In genomic region chr2:167373266-167373665, GRCm38 (mm10) we compare ENCODE assay signal across 9 mouse cellular contexts. TPM values are rescaled to one million over a fixed set of nuclear protein-coding genes. Genes with fewer than 3 reads are reported as not detected.
DNase-seq lines count a peak whose midpoint lies in the region; ATAC-seq and TF ChIP-seq lines count a peak whose summit lies in the region.
"Had no signal": no experiment of that assay in that cellular context is flagged by ENCODE, and none has a peak within 500 bp of the region (broad histone marks: within the 10 kb centered on the region; RNA-seq: fewer than 3 reads in every experiment).

No protein-coding gene starts in this region.

- H3K4me2 ChIP-seq in heart, postnatal 0 days (ENCODE audit: low read depth, low read length): no peak overlapping the region
- H3K4me2 ChIP-seq: embryonic facial prominence, embryonic 13.5 days had no signal

- no peak overlapping the region for H3K4me3 ChIP-seq in heart, adult 2 months
- H3K4me3 ChIP-seq in heart, postnatal 0 days (ENCODE audit: low read depth, low read length): no peak overlapping the region
- H3K4me3 ChIP-seq: embryonic facial prominence, embryonic 13.5 days had no signal

- ATAC-seq in heart, postnatal 0 days (ENCODE audit: insufficient read depth, low read depth): peak; percentile 72

- no peaks in the 10 kb centered on the region for H3K27me3 ChIP-seq in heart, adult 2 months (ENCODE audit: control insufficient read depth, insufficient read depth, low read length)
- H3K27me3 ChIP-seq in heart, postnatal 0 days (ENCODE audit: control insufficient read depth, insufficient read depth, low read length): no peaks in the 10 kb centered on the region
- H3K27me3 ChIP-seq: embryonic facial prominence, embryonic 13.5 days had no signal

- peak; percentile 65 to 69 for DNase-seq in heart, adult 2 months
- DNase-seq in heart, adult 8-10 months (ENCODE audit: low spot score): no peak
- DNase-seq in 3T3-L1 (ENCODE audit: low read depth, low spot score): peak; percentile 90
- DNase-seq in cerebellum, adult 8-10 months: peak; percentile 92
- peak; percentile 74 for DNase-seq in heart, postnatal 0 days (ENCODE audit: low spot score)
- peak; percentile 17 to 47 for DNase-seq in right cerebral cortex, postnatal 36 days (ENCODE audit: low spot score in 2 of 2)
- no peak for DNase-seq in spleen, postnatal 4 days (ENCODE audit: low spot score in 2 of 2)
- no peak for DNase-seq in embryo, embryonic 9.5 days (ENCODE audit: extremely low spot score)

- H3K27ac ChIP-seq in heart, adult 2 months: peak overlapping the region; percentile 26
- peak overlapping the region; percentile 17 for H3K27ac ChIP-seq in heart, postnatal 0 days (ENCODE audit: low read depth)
- H3K27ac ChIP-seq: embryonic facial prominence, embryonic 13.5 days had no signal

- TF ChIP-seq POLR2A in heart, adult 2 months (IDR thresholded peaks at IDR 0.05; ENCODE audit: insufficient read depth, low read depth, low read length): no peak

- H3K36me3 ChIP-seq in heart, adult 2 months (ENCODE audit: control insufficient read depth, insufficient read depth, low read length): no peaks in the 10 kb centered on the region
- H3K36me3 ChIP-seq in heart, postnatal 0 days (replicated peaks; ENCODE audit: control insufficient read depth, insufficient read depth, low read length): no peaks in the 10 kb centered on the region
- H3K36me3 ChIP-seq: embryonic facial prominence, embryonic 13.5 days had no signal

- TF ChIP-seq EP300 in heart, adult 2 months (IDR thresholded peaks at IDR 0.05; ENCODE audit: insufficient read depth, low read depth, low read length): no peak
- TF ChIP-seq EP300 in heart, postnatal 0 days (IDR thresholded peaks at IDR 0.05; ENCODE audit: low read depth): no peak

- no peaks in the 10 kb centered on the region for H3K9me3 ChIP-seq in heart, postnatal 0 days (replicated peaks; ENCODE audit: control insufficient read depth, low read length)
- H3K9me3 ChIP-seq: embryonic facial prominence, embryonic 13.5 days had no signal

- no peak overlapping the region for H3K9ac ChIP-seq in heart, adult 2 months (ENCODE audit: low read depth, low read length)
- H3K9ac ChIP-seq in heart, postnatal 0 days (replicated peaks; ENCODE audit: low read depth, low read length): no peak overlapping the region
- H3K9ac ChIP-seq: embryonic facial prominence, embryonic 13.5 days had no signal

- 30% methylated on average over 5 of the region's 5 CpGs for WGBS in heart, adult 2 months
- 25% methylated on average over 5 of the region's 5 CpGs for WGBS in heart, postnatal 0 days

- peaks cover 9% of the 10 kb centered on the region for H3K4me1 ChIP-seq in heart, adult 2 months (ENCODE audit: control insufficient read depth, insufficient read depth, low read length)
- peaks cover 25% of the 10 kb centered on the region for H3K4me1 ChIP-seq in heart, postnatal 0 days (ENCODE audit: control insufficient read depth, insufficient read depth)

- intact Hi-C loops in heart, adult 2 months (cut with DNase I): no loop called here

- TF ChIP-seq CTCF in heart, adult 2 months (IDR thresholded peaks at IDR 0.05): no peak
- no peak for TF ChIP-seq CTCF in heart, postnatal 0 days (IDR thresholded peaks at IDR 0.05; ENCODE audit: low read depth)

- H3K79me2 ChIP-seq in heart, adult 2 months (replicated peaks; ENCODE audit: control insufficient read depth, insufficient read depth, low read length): no peaks in the 10 kb centered on the region

RNA-seq across cellular contexts. Expression of gene B4galt5, which starts 24.3 kb away (rescaled TPM):
- total RNA-seq in heart, adult 2 months (2021): 10 to 100 TPM; 14.1 to 17.0 TPM
- 9.4 and 9.8 TPM in 2 replicates for polyA plus RNA-seq in heart, adult 2 months (2012; rRNA removed)
- total RNA-seq in heart, adult 8-10 months (2022): 10 to 100 TPM in 3 of 4 experiments, 1 to 10 TPM in 1; 8.9 to 12.8 (median 11.6) TPM
- total RNA-seq in heart, postnatal 0 days (2014; rRNA removed; ENCODE audit: low replicate concordance): 24.2 and 30.1 TPM in 2 replicates
- 6.5 and 7.5 TPM in 2 replicates for polyA plus RNA-seq in heart, postnatal 0 days (2015; fragmentation: Nextera tagmentation; extraction: Ambion mirVana)

RNA-seq across cellular contexts. Expression of gene Slc9a8, which starts 48.2 kb away (rescaled TPM):
- 10 to 100 TPM; 21.7 to 23.6 TPM for total RNA-seq in heart, adult 2 months (2021)
- polyA plus RNA-seq in heart, adult 2 months (2012; rRNA removed): 26.1 and 43.8 TPM in 2 replicates
- total RNA-seq in heart, adult 8-10 months (2022): 10 to 100 TPM; 24.6 to 30.5 (median 25.6) TPM
- total RNA-seq in heart, postnatal 0 days (2014; rRNA removed; ENCODE audit: low replicate concordance): 31.9 and 51.5 TPM in 2 replicates
- 9.9 and 10.7 TPM in 2 replicates for polyA plus RNA-seq in heart, postnatal 0 days (2015; fragmentation: Nextera tagmentation; extraction: Ambion mirVana)

Comparison
In these comparisons a context has a peak if more than half of its experiments do, and no peak if none do; other contexts are left out.
1. DNase-seq: peak in heart, adult 2 months (2 of 2), 3T3-L1 (single experiment), cerebellum, adult 8-10 months (single experiment), heart, postnatal 0 days (single experiment) and right cerebral cortex, postnatal 36 days (2 of 2); none in heart, adult 8-10 months (single experiment), spleen, postnatal 4 days (0 of 2) and embryo, embryonic 9.5 days (single experiment).